Mouse (Mus musculus): ENCODE measurements around the gene Sorbs2. TPM values are rescaled to one million over a fixed set of nuclear protein-coding genes. Genes with fewer than 3 reads are reported as not detected.

The Sorbs2 gene
- total RNA-seq, 2 experiments from 2014 or later, result 0.09 TPM; not detected in 1

DNA sequence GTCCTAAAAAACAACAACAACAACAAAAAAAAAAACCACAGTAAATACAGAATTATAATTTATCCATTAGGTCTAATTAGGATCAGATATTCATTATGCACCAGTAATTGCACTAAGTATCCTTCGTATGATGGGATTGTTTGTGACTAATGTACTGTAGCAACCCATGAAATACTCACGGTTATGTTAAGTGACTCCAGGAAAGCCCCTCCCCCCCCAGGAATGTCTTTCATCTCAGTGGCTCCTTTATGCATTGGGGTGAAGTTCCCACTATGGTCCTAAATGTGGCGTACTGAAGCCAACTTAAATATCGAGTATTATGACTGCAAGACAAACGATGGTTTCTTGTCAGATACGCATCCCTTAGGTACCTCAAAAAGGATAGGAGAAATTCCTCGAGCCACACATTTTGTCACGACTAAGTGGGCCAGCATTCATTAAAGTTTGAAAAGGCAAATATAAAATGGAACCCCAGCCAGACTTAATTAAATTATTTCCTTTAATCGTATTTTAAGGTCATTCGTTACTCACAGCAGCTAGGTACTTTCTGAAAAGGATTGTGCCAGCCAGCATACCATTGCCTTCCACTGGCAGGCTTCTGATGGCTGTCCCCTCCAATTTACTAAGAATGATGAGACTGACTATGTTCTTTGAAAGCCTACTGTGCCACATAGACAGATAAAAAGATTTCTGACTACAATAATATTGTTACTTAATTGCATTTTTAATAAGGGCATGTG is 169.7 kb downstream of the Sorbs2 start:
- no peak for ATAC-seq (ENCODE audit: poor library complexity, severe bottlenecking)

DNA sequence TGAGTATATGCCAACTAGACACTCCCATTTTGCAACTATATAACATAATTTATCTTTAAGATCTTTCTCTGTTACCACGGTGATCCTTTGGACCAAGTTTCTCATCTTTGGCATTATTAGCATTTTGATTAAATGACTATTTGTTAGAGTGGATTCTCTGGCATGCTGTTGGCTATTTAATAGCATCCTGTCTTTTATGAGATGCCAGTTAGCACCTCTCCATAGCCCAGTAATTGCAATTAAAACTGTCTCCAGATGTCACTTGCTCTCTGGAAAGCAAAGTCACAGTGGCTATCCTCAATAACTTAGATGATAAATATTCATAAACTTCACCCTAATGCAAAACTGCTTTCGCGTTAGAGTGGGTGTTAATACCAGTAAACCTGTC is 170.3 kb downstream of the Sorbs2 start:
- no peak for ATAC-seq (ENCODE audit: poor library complexity, severe bottlenecking)

DNA sequence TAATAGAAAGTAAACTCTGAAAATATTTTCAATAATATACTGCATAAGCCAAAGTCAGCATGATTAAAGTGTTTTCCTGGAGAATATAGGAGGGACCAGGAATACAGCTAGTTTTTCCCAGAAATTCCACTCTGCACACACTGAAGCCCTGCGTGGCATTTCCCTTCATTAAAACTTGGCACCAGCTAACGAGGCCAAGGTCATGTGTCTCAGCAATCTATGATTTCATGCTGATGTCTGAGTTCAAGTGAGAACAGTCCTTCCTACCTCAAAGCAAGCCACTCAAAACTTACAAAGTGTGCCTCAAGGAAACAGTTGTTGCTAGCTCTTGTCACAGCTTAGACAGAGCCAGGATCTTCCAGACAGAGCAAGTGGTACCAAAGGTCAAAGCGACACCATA is 173.6 kb downstream of the Sorbs2 start:
- ATAC-seq (ENCODE audit: poor library complexity, severe bottlenecking), result no peak

GRCm38 (mm10) chr8:45682845-45683383 is 175.3 kb downstream of the Sorbs2 start:
- ATAC-seq (ENCODE audit: poor library complexity, severe bottlenecking), result no peak

GRCm38 (mm10) chr8:45687942-45688695 is 180.5 kb downstream of the Sorbs2 start:
- ATAC-seq (ENCODE audit: poor library complexity, severe bottlenecking), result no peak

GRCm38 (mm10) chr8:45689611-45690207 is 182.1 kb downstream of the Sorbs2 start:
- ATAC-seq (ENCODE audit: poor library complexity, severe bottlenecking), result no peak

GRCm38 (mm10) chr8:45700100-45700499 is 192.5 kb downstream of the Sorbs2 start:
- ATAC-seq (ENCODE audit: poor library complexity, severe bottlenecking), result no peak

- no peak for ATAC-seq (ENCODE audit: poor library complexity, severe bottlenecking)
Measured at GRCm38 (mm10) chr8:45703700-45704101, 196.1 kb downstream of the Sorbs2 start.

DNA sequence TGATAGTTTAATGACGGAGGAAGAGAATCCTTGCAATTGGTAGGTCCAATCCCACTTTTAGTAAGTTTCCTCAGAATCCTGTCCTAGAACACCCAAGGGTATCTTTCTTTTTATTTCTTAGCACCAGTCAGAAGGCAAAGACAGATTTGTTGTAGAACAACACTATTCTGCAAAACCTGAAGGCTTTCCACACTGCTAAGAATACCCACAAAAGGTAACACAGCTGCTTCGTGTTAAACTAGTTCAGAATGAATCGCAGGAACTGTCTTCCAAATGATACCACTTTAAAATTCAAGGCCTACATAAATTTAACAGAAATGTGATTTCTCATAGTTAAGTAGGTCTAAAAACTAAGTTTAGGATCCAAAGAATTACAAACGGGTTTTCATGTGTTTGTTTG is 201.5 kb downstream of the Sorbs2 start:
- no peak for ATAC-seq (ENCODE audit: poor library complexity, severe bottlenecking)

- no peak for ATAC-seq (ENCODE audit: poor library complexity, severe bottlenecking)
Measured at GRCm38 (mm10) chr8:45709734-45710133, 202.1 kb downstream of the Sorbs2 start.

- ATAC-seq (ENCODE audit: poor library complexity, severe bottlenecking), result no peak
Measured at GRCm38 (mm10) chr8:45712610-45713009, 205.0 kb downstream of the Sorbs2 start.

DNA sequence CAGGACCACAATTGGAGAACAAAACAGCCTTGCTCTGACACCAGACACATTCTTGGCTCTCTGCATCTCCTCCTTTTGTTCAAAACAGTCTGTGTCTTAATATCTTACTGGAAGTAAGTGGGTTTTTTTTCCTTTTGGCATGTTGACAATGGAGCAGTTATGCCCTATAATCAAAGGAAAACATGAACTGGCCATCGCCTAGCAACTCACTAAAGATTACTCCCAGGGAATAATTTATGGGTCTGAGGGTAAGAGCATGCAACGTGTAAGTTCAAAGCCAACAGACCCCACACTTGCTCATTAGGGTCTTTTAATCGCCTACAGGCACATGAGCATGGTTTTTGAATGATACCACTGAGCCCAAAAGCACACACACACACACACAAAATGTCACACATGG is 207.2 kb downstream of the Sorbs2 start:
- ATAC-seq (ENCODE audit: poor library complexity, severe bottlenecking), result no peak

DNA sequence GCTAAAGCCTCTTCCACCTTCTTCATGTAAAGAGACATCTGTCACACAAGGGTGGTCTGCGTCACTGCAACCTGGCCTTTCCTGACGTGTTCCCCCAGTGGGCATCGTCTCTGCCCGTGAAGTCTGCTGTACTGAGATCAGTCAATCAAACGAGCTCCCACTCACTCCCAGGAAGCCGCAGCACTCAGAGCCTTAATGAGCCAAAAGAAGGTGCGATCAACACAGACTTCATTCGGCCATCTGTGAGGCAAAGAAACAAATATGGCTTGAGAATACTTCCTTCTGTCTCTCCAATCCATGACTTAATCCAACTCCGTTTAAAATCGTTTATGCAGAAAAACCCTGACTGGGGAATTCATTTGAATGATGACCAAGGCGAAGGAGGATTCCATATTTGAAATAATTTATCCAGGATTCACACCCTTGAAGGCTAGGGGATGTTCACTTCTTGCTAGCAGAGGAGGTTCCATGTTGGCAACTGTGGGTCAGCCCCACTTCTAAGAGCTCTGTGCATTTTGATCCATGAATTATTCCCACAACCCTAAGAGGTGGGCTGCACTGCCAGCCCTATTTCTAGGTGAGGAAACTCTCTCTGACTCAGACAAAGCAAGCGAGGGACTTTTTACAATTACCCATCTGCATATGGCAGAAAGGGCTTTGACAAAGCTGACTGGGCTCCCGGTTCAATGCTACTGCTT is 207.9 kb downstream of the Sorbs2 start:
- no peak for ATAC-seq (ENCODE audit: poor library complexity, severe bottlenecking)

DNA sequence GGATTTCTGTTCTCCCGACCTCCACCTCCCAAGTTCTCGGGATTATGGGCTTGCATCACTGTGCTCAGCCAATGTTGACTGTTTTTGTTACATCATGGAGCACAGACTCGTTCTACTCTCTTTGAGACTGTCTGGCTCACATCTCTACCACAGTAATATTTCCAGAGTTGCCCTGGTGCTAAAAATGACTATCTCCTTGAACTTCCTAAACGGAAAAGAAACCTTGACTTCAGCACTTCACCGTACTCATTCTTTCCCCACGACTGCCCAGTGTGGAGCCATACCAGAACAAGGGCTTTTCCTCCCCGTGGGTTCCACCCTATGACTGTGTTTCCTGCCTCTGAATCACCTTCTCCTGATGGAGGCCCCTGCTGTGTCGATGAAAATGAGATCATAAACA is 212.2 kb downstream of the Sorbs2 start:
- ATAC-seq (ENCODE audit: poor library complexity, severe bottlenecking), result no peak

- no peak for ATAC-seq (ENCODE audit: poor library complexity, severe bottlenecking)
Measured at GRCm38 (mm10) chr8:45724204-45724603, 216.6 kb downstream of the Sorbs2 start.

DNA sequence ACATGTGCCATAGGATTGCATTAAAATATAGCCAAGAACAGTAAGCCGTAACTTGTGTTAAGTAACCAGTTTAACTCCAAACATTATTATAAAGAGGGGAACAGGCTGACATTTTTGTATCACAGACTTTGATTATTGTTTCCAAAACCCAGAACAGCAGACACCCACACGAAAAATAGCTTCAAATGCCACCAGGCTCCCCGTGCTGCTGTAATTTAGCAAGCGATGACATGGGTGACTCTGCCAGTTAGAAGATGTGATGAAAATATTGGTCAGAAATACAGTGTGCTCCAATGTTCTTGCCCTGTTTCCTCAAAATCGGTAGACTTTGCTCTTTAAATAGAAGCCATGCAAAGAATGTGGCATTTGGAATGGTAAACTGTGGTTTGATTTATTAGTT is 217.7 kb downstream of the Sorbs2 start:
- no peak for ATAC-seq (ENCODE audit: poor library complexity, severe bottlenecking)

DNA sequence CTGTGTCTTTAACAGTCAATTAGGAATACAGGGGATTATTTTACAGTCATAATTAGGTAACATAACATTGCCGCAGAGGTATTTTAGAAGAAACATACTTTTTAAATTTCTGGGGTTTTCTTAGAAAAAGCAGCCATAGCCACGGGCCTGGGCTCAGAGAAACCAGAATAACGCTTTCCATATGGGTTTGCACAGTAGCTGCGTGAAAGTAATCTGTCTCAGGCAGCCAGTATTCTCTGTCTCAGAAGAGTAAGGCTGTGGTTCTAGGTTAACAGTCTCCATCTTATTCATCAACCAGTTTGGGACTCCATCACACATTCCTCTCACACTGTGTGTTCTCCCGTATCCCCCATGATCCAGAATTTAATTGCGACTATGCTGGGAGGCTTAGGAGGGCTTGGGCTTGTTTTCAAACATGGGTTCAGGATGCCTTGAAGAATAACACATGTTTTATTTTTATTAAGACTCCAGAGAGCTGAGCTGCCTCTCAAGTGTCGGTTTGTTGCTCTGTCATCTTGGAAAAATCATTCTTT is 222.3 kb downstream of the Sorbs2 start:
- ATAC-seq (ENCODE audit: poor library complexity, severe bottlenecking), result no peak

DNA sequence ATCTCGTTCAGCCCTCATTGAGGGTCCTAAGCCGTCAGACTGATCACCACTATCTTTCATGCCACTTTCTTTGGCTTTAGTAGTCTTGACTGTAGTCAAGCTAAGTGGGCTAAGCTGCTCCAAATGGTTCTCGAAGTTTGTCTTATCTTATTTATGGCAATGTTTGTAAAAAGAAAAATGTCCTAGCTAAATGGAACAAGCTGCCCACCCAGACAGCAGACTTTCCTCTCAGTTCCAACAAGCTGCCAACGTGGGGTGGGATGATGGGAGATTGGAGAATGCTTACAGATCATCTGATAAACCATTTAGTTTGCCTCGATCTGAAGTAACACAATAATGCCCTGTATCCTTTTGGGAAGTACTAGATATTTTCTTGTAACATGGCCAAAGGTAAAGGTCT is 223.2 kb downstream of the Sorbs2 start:
- no peak for ATAC-seq (ENCODE audit: poor library complexity, severe bottlenecking)

DNA sequence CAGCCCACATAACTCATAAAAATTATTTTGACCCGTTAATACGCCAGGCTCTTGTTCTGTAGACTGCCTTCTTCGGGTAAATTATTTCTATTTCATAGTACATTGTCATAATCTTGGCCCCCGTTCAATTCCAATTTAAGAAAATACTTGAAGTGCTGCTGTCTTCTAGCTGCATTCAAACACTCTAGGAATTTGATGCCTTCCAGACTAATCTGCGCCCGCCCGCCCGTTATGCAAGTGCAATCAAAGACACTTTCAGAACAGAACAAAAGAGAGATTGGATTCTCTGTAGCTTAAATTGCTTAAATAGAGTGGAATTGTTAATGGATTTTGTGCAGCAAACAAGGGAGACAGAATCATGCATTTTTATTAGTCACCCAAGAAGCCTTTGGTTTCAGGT is 226.5 kb downstream of the Sorbs2 start:
- no peak for ATAC-seq (ENCODE audit: poor library complexity, severe bottlenecking)

- no peak for ATAC-seq (ENCODE audit: poor library complexity, severe bottlenecking)
Measured at GRCm38 (mm10) chr8:45737266-45737665, 229.7 kb downstream of the Sorbs2 start.

DNA sequence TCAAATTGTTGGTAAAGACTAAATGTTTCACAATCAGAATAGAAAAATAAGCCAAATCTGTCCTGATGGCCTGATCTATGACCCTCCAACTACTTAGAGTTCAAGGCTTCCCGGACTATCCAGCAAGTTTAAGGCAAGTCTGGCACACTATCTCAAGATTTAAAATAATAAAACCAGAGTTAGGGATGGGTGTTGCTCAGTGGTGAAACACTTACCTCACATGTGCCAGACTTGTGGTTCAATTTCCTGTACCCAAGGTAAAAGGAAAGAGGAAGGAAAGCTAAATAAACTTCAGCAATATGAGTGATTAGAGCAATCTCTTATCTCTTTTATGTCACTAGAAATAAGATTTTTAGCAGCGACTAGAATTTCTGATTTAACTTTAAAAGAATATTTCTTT is 235.7 kb downstream of the Sorbs2 start:
- ATAC-seq (ENCODE audit: poor library complexity, severe bottlenecking), result no peak
